Mouse (Mus musculus): ENCODE results near the gene Trappc2.

Gene Trappc2

GRCm38 (mm10) chrX:166440036-166440615 lies at the start of gene Trappc2:
Trappc2 (plus strand) TSS chrX:166440574.
- peak; percentile 1 for DNase-seq (ENCODE audit: low spot score)

- no peak for DNase-seq (ENCODE audit: low spot score)
Observed at GRCm38 (mm10) chrX:166393753-166394152, 46.6 kb upstream of the Trappc2 start.

GRCm38 (mm10) chrX:166407865-166408264 lies 32.5 kb upstream of the Trappc2 start:
- no peak for DNase-seq (ENCODE audit: low spot score)

- peak; percentile 2 for DNase-seq (ENCODE audit: low spot score)
Observed at GRCm38 (mm10) chrX:166416196-166416595, 24.2 kb upstream of the Trappc2 start.

GRCm38 (mm10) chrX:166434812-166435211 lies 5.6 kb upstream of the Trappc2 start:
- DNase-seq (ENCODE audit: low spot score), result no peak

- peak; percentile 86 for DNase-seq (ENCODE audit: low spot score)
Observed at GRCm38 (mm10) chrX:166440616-166441063, 266 bp downstream of the Trappc2 start, which contains the start of gene Ofd1. Ofd1 (minus strand) TSS chrX:166440704.

- no peak for DNase-seq (ENCODE audit: low spot score)
Observed at GRCm38 (mm10) chrX:166444552-166444951, 4.2 kb downstream of the Trappc2 start.

GRCm38 (mm10) chrX:166453532-166453931 lies 13.2 kb downstream of the Trappc2 start:
- no peak for DNase-seq (ENCODE audit: low spot score)

- no peak for DNase-seq (ENCODE audit: low spot score)
Observed at GRCm38 (mm10) chrX:166454331-166454730, 14.0 kb downstream of the Trappc2 start.

GRCm38 (mm10) chrX:166455525-166455924 lies 15.2 kb downstream of the Trappc2 start:
- no peak for DNase-seq (ENCODE audit: low spot score)

GRCm38 (mm10) chrX:166468321-166468720 lies 27.9 kb downstream of the Trappc2 start:
- DNase-seq (ENCODE audit: low spot score), result no peak

- DNase-seq (ENCODE audit: low spot score), result no peak
Observed at GRCm38 (mm10) chrX:166472612-166473011, 32.2 kb downstream of the Trappc2 start.

- no peak for DNase-seq (ENCODE audit: low spot score)
Observed at GRCm38 (mm10) chrX:166477393-166477792, 37.0 kb downstream of the Trappc2 start.

GRCm38 (mm10) chrX:166478631-166479364 lies 38.4 kb downstream of the Trappc2 start:
- peak; percentile 2 for DNase-seq (ENCODE audit: low spot score)

- DNase-seq (ENCODE audit: low spot score), result peak; percentile 91
Observed at GRCm38 (mm10) chrX:166479365-166479983, 39.1 kb downstream of the Trappc2 start, which contains the start of gene Rab9. Rab9 (minus strand) TSS chrX:166479867.

- DNase-seq (ENCODE audit: low spot score), result no peak
Observed at GRCm38 (mm10) chrX:166495052-166495451, 54.7 kb downstream of the Trappc2 start.

GRCm38 (mm10) chrX:166497771-166498170 lies 57.4 kb downstream of the Trappc2 start:
- no peak for DNase-seq (ENCODE audit: low spot score)

GRCm38 (mm10) chrX:166499496-166500190 lies 59.3 kb downstream of the Trappc2 start:
- DNase-seq (ENCODE audit: low spot score), result no peak

All from T-cell, adult 2 months (primary cell).